Mouse (Mus musculus) adrenal gland, adult 10 weeks (tissue): ENCODE measurements around the gene 4930503E14Rik. TPM values are rescaled to one million over a fixed set of nuclear protein-coding genes. Genes with fewer than 3 reads are reported as not detected.

Experiments used
- polyA plus RNA-seq: library from polyadenylated mRNA; stranded (reverse); fragments of 350-450 nt; fragmentation: Illumina TruSeq; extraction: RNeasy Lipid Tissue Mini Kit (QIAGEN cat#74804); gene quantifications from one replicate; pipeline ENCODE4 v1.2.3, GENCODE M21; 2014; ENCODE audit warnings: low read depth, low replicate concordance

4930503E14Rik gene
- polyA plus RNA-seq = not detected

DNA sequence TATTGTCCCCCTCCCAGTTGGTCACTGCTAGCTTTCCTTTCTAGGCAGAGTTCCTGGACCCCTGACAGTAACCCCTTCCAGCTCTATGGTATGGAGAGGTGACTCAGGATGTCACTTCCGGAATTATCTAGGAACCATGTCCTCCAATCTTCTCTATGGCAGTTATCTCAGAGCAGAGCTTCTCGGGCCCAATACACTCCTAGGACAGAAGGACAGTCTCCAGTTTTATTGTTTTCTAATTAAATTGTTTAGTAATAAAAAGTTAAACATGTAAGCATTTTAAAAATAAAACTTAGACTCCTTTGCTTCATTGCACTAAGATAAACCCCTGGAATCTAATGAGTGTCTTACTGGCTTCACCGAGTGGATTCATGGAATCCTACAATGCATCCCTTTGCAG is at the start of gene 4930503E14Rik:
Gene 4930503E14Rik (minus strand): TSS at position 101 of the 400 bp plus-strand sequence.

DNA sequence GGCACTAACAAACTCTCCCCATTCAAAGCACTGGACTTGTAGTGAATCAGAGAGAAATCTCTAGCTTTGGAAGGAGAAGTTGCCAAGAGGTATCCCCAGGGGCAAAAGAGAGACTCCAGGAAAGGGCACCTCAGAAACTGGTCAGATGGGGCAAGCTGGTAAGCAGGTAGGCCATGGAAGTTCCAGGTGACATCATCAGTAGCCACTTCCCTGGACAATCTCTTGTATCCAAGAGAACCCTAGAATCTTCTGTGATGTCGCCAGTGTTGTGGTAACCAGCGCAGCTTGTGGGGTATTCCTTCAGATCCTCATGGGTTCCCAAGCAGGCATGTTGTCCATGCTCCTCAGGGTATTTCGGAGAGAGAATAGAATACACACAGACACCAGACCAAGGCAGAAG is 15.7 kb downstream of the 4930503E14Rik start, which contains the start of gene Gm8212:
Gene Gm8212 (plus strand): TSS at position 301 of the 400 bp plus-strand sequence.

DNA sequence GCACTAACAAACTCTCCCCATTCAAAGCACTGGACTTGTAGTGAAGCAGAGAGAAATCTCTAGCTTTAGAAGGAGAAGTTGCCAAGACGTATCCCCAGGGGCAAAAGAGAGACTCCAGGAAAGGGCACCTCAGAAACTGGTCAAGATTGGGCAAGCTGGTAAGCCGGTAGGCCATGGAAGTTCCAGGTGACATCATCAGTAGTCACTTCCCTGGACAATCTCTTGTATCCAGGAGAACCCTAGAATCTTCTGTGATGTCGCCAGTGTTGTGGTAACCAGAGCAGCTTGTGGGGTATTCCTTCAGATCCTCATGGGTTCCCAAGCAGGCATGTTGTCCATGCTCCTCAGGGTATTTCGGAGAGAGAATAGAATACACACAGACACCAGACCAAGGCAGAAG is 89.5 kb downstream of the 4930503E14Rik start, which contains the start of gene Gm3327:
Gene Gm3327 (plus strand): TSS at position 301 of the 400 bp plus-strand sequence.

Other genes starting within 250 kb of the 4930503E14Rik start
- not detected for gene Ang6, start 211.0 kb downstream of the 4930503E14Rik start, polyA plus RNA-seq
- gene Ear2, start 110.6 kb downstream of the 4930503E14Rik start, polyA plus RNA-seq = 6.2 TPM
- gene Gm3327, start 89.4 kb downstream of the 4930503E14Rik start, polyA plus RNA-seq = not detected
- not detected for gene Gm8212, start 15.6 kb downstream of the 4930503E14Rik start, polyA plus RNA-seq
- not detected for gene Gm8220, start 72.3 kb upstream of the 4930503E14Rik start, polyA plus RNA-seq
- gene Gm5930, start 125.3 kb upstream of the 4930503E14Rik start, polyA plus RNA-seq = not detected
- gene Gm8229, start 152.1 kb upstream of the 4930503E14Rik start, polyA plus RNA-seq = not detected
- gene Gm3371, start 197.4 kb upstream of the 4930503E14Rik start, polyA plus RNA-seq = not detected
- not detected for gene Gm8232, start 220.4 kb upstream of the 4930503E14Rik start, polyA plus RNA-seq